Mouse (Mus musculus): ENCODE measurements around the gene Spats1.

Spats1 gene

DNA sequence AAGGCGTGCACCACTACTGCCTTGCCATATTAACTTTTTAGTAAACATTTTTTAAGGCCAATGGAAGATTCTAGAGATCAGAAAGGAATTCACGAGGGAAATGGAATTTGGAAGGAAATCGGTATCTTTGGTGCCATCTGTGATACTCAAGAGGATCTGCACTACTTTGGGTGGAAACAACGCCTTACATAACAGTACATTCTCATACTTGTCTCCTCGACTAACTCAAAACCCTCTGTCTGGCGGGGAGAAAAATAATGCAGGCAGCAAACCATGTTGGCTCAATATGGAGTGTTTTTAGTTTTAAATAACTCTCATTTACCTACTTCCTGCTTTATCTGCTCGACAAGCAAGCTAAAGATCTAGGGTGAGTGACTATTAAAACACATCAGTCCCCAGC lies 4.5 kb downstream of the Spats1 start:
- TF ChIP-seq GATA4 (IDR thresholded peaks at IDR 0.05; ENCODE audit: insufficient replicate concordance, low read length), result no peak

DNA sequence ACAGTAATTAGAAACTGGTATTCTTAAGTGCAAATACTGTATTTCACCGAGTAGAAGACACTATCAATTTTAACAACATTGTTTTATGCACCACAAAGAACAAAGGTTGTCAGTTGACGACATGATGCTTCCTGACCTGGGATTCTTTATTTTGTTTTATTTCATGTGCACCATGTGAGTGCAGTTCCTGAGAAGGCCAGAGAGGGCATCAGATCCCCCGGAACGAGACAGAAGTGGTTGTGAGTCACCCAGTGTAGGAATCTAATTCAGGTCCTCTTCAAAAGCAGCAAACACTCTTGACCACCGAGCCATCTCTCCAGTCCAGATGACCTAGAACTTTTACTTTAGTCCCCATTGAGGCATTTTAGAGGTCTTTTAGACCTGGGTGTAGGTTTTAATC lies 6.9 kb downstream of the Spats1 start:
- TF ChIP-seq GATA4 (IDR thresholded peaks at IDR 0.05; ENCODE audit: insufficient replicate concordance, low read length), result no peak

DNA sequence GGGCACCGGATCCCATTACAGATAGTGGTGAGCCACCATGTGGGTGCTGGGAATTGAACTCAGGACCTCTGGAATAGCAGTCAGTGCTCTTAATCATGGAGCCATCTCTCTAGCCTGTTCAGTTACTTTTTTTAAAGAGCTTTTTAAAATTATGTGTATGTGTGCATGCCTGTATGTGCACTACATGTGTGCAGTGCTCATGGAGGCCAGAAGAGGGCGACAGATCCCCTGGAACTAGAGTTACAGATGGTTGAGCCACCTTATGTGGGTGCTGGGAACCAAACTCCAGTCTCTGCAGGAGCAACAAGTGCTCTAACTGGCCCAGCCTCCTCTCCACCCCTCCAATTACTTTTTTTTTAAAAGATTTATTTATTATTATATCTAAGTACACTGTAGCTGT lies 8.5 kb downstream of the Spats1 start:
- TF ChIP-seq GATA4 (IDR thresholded peaks at IDR 0.05; ENCODE audit: insufficient replicate concordance, low read length), result no peak

GRCm38 (mm10) chr17:45464255-45464654 lies 11.0 kb downstream of the Spats1 start:
- no peak for TF ChIP-seq GATA4 (IDR thresholded peaks at IDR 0.05; ENCODE audit: insufficient replicate concordance, low read length)

GRCm38 (mm10) chr17:45462506-45462905 lies 12.7 kb downstream of the Spats1 start:
- TF ChIP-seq GATA4 (IDR thresholded peaks at IDR 0.05; ENCODE audit: insufficient replicate concordance, low read length), result no peak

GRCm38 (mm10) chr17:45459062-45459461 lies 16.2 kb downstream of the Spats1 start:
- TF ChIP-seq GATA4 (IDR thresholded peaks at IDR 0.05; ENCODE audit: insufficient replicate concordance, low read length), result no peak

GRCm38 (mm10) chr17:45458516-45458915 lies 16.7 kb downstream of the Spats1 start:
- TF ChIP-seq GATA4 (IDR thresholded peaks at IDR 0.05; ENCODE audit: insufficient replicate concordance, low read length), result no peak

- no peak for TF ChIP-seq GATA4 (IDR thresholded peaks at IDR 0.05; ENCODE audit: insufficient replicate concordance, low read length)
Observed at GRCm38 (mm10) chr17:45457487-45457886, 17.7 kb downstream of the Spats1 start.

DNA sequence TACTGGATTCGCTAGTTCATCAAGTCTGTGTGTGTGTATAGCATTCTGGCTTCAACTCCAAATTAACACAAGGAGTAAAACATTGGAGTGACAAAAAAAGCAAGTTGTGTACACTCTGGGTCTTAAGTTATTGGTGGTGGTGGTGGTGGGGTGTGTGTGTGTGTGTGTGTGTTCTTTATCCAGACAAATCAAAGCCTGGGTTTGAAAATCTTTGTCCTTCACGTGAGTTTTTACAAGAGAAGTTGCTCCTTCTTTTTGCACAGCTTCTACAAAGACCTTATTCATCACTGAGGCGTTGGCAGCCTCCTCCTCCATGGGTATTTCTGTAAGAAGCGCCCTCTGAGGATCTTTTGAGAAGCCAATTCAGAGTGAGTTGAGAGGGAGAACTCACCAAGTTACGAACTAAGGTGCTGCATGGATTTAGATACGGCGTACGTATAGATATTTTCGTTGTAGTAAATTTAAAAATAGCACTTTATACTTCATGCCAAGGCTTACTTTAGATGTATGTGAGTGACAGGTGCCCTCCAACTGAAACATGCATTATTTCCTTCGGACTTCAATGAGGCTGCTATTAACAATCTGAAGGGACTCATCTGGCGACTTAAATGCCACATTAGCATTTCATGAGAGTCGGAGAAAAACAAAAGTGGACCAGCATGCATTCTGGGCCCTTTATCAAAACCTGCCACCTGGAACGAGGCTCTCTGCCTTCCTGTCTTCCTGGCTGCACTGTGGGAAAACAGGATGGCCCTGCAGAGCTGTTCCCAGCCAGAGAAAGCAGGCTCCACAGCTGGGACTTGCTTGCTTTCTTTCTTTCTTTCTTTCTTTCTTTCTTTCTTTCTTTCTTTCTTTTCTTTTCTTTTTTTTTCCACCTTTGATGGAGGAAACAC lies 18.7 kb downstream of the Spats1 start:
- TF ChIP-seq GATA4 (IDR thresholded peaks at IDR 0.05; ENCODE audit: insufficient replicate concordance, low read length), result no peak

DNA sequence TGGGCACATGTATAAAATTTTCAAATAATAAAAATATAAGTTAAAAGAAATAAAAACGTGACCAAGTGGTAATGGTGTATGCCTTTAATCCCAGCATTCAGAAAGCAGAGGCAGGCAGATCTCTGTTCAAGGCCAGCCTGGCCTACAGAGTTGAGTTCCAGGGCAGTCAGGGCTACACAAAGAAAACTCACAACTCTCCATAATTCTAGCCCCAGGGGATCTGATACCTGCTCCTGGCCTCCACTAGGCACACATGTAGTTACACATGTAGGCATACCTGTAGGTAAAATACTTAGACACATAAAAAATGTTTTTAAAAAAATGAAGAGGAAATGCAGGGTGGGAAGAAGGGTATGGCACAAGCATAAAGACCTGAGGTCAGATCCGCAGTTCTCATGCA lies 20.4 kb downstream of the Spats1 start:
- TF ChIP-seq GATA4 (IDR thresholded peaks at IDR 0.05; ENCODE audit: insufficient replicate concordance, low read length), result no peak

DNA sequence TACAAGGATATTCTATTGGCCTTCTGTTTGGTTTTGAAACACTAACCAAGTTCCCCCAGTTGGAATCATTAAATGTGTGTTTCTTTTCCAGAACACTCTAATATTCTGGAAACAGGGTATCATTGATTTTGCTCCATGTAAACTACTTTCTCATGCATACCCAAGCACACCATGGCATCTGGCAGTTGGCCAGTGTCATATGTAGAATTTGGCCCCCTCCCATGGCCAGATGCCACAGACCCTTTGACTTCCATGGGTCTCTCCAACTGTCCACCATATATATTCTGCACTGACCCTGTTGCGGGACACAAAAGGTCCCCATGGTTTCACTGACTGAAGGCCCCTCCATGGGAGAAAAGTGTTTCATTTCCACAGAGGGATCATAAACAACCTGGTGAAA lies 22.9 kb downstream of the Spats1 start:
- TF ChIP-seq GATA4 (IDR thresholded peaks at IDR 0.05; ENCODE audit: insufficient replicate concordance, low read length), result no peak

GRCm38 (mm10) chr17:45450153-45450552 lies 25.1 kb downstream of the Spats1 start:
- TF ChIP-seq GATA4 (IDR thresholded peaks at IDR 0.05; ENCODE audit: insufficient replicate concordance, low read length), result no peak

- TF ChIP-seq GATA4 (IDR thresholded peaks at IDR 0.05; ENCODE audit: insufficient replicate concordance, low read length), result no peak
Observed at GRCm38 (mm10) chr17:45449586-45449985, 25.6 kb downstream of the Spats1 start.

DNA sequence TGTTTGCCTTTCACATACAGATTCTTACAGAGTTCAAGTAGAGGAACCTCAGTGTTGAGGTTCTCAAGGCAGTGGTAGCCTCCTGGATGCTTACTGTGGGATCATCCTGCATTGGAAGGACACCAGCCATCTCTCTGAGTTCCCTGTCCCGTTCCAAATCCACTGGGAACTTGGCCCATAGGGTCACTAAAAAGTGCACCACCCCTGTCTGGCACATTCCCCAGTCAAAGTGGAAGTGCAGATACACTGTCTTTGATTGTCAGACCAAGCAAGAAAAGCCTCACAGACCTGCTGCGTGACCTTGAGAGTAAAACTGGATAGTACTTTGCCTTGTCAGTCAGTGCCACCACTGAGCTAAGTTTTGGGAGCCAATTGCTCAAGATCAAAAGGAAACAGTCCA lies 28.2 kb downstream of the Spats1 start:
- TF ChIP-seq GATA4 (IDR thresholded peaks at IDR 0.05; ENCODE audit: insufficient replicate concordance, low read length), result no peak

- TF ChIP-seq GATA4 (IDR thresholded peaks at IDR 0.05; ENCODE audit: insufficient replicate concordance, low read length), result no peak
Observed at GRCm38 (mm10) chr17:45445923-45446322, 29.3 kb downstream of the Spats1 start.

GRCm38 (mm10) chr17:45434262-45434590 lies 41.0 kb downstream of the Spats1 start:
- no peak for TF ChIP-seq GATA4 (IDR thresholded peaks at IDR 0.05; ENCODE audit: insufficient replicate concordance, low read length)

Measured in liver, adult (tissue).